Comparison of ENCODE assay signal across 8 mouse cellular contexts in the genomic region with DNA sequence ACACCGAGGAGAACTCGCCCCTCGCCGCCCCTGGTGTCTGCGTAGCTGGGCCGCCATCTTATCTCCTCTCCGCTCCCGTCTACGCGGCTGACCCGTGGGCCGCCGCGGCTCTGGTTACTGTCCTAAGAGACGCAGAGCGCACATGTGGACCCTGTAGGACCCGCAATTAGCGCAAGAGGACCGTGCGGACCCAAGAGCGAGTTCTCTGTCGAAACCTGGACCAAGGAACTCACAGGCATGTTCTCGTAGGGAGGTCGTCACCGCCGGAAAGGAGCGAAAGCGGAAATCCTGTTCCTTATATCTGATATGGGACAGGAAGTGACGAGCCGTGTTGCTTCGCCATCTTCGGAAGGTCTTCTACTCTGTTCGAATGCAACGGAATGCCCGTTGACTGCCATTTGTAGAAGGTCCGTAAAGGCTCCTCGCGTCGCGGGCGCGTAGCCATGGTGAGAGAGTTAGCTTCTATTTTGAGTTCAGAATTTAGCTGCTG. TPM values are rescaled to one million over a fixed set of nuclear protein-coding genes. Genes with fewer than 3 reads are reported as not detected.
DNase-seq lines count a peak whose midpoint lies in the region; ATAC-seq lines count a peak whose summit lies in the region.

Rps27 (minus strand) TSS at position 275 of the 490 bp plus-strand sequence.
Rab13 (plus strand) TSS at position 319 of the 490 bp plus-strand sequence.

- peak within 1 kb of the TSS; percentile 70 for H3K4me2 ChIP-seq in hindbrain, embryonic 11.5 days (replicated peaks; ENCODE audit: low read depth, low read length)

- H3K9me3 ChIP-seq in hindbrain, embryonic 11.5 days (ENCODE audit: control insufficient read depth, low read length) = no peaks in the 10 kb centered on the region

- H3K27ac ChIP-seq in hindbrain, embryonic 11.5 days (ENCODE audit: low read depth, low read length) = peak within 1 kb of the TSS; percentile 51; the same call in 1 of the 2 replicates

- H3K4me3 ChIP-seq in hindbrain, embryonic 11.5 days (ENCODE audit: low read depth, low read length) = peak within 1 kb of the TSS; percentile 77

- 0% methylated on average over 42 of the region's 42 CpGs for WGBS in hindbrain, embryonic 11.5 days

- DNase-seq in MN1 (ENCODE audit: low spot score) = peak; percentile 95
- DNase-seq in cerebellum, adult 9-10 months = peak; percentile 93
- DNase-seq in hindbrain, embryonic 11.5 days (ENCODE audit: low spot score) = peak; percentile 91
- DNase-seq in layer of hippocampus, postnatal 10 days (ENCODE audit: low spot score in 2 of 2) = peak; percentile 82 to 89
- DNase-seq in lung, postnatal 10 days = peak; percentile 94
- peak; percentile 83 for DNase-seq in ovary, postnatal 36 days (ENCODE audit: low spot score)
- DNase-seq in thymus, postnatal 25 days = peak; percentile 88

- H3K9ac ChIP-seq in hindbrain, embryonic 11.5 days (ENCODE audit: low read depth, low read length) = peak within 1 kb of the TSS; percentile 83

- ATAC-seq in frontal cortex, adult (ENCODE audit: low TSS enrichment) = peak; percentile 95
- peak; percentile 94 for ATAC-seq in hindbrain, embryonic 11.5 days (ENCODE audit: low FRiP score)

- H3K4me1 ChIP-seq in hindbrain, embryonic 11.5 days (replicated peaks; ENCODE audit: control insufficient read depth, insufficient read depth, low read length) = peaks cover 9% of the 10 kb centered on the region

- no peaks in the 10 kb centered on the region for H3K27me3 ChIP-seq in hindbrain, embryonic 11.5 days (ENCODE audit: control insufficient read depth, insufficient read depth, low read length)

- peaks cover 13% of the 10 kb centered on the region for H3K36me3 ChIP-seq in hindbrain, embryonic 11.5 days (ENCODE audit: control insufficient read depth, insufficient read depth, low read length)

RNA-seq across cellular contexts. Expression of gene Rps27, which starts in this region (rescaled TPM):
- 1,119 and 1,121 TPM in 2 replicates for polyA plus RNA-seq in hindbrain, embryonic 11.5 days (2014; fragmentation: Nextera tagmentation; extraction: Ambion mirVana)
- 100 to 1,000 TPM; 800 to 858 TPM for total RNA-seq in layer of hippocampus, postnatal 10 days (2021)

RNA-seq across cellular contexts. Expression of gene Rab13, which starts in this region (rescaled TPM):
- polyA plus RNA-seq in hindbrain, embryonic 11.5 days (2014; fragmentation: Nextera tagmentation; extraction: Ambion mirVana) = 14.6 and 15.5 TPM in 2 replicates
- 10 to 100 TPM; 10.3 to 10.8 TPM for total RNA-seq in layer of hippocampus, postnatal 10 days (2021)

Comparison
In these comparisons a context has a peak if more than half of its experiments do, and no peak if none do; other contexts are left out.
1. Peak in every context shown above with its lines: DNase-seq, ATAC-seq, H3K4me3 ChIP-seq and H3K27ac ChIP-seq.